Mouse (Mus musculus) limb, embryonic 14.5 days (tissue): ENCODE measurements at regions not wholly inside any gene's neighbourhood (a gene's known extent, or its start where the extent isn't known, plus 50 kb on each side); places are given as distances from the start of the nearest gene placed in this dataset.

Experiments used
- ATAC-seq: fragments of 200-750 bp; cut with Nextera tagmentation; 2 replicates; pipeline ENCODE4 v1.8.0; 2017; ENCODE audit warnings: low read depth, moderate number of reproducible peaks, moderate TSS enrichment; ENCODE audit not compliant: low FRiP score
- DNase-seq: peaks from one replicate; pipeline ENCODE4 v3.0.0-alpha.2; 2015; ENCODE audit warnings: low spot score
- H3K27ac ChIP-seq: fragments of 300-500 bp; sonication (generic); replicated peaks from 2 replicates; pipeline ENCODE4 v1.5.1; 2014; ENCODE audit warnings: low read depth, mild to moderate bottlenecking, low read length, moderate library complexity, mixed read lengths
- H3K27me3 ChIP-seq: fragments of 300-500 bp; sonication (generic); 2 replicates; pipeline ENCODE4 v1.6.1; 2014; ENCODE audit warnings: low read length, mixed read lengths; ENCODE audit not compliant: control insufficient read depth, insufficient read depth
- H3K36me3 ChIP-seq: fragments of 300-500 bp; sonication (generic); 2 replicates; pipeline ENCODE4 v1.6.1; 2014; ENCODE audit warnings: mild to moderate bottlenecking, low read length, moderate library complexity, mixed read lengths; ENCODE audit not compliant: control insufficient read depth, insufficient read depth
- H3K4me1 ChIP-seq: fragments of 300-500 bp; sonication (generic); 2 replicates; pipeline ENCODE4 v1.6.1; 2014; ENCODE audit warnings: antibody characterized with exemption, low read length, mixed read lengths; ENCODE audit not compliant: control insufficient read depth, insufficient read depth
- H3K4me2 ChIP-seq: fragments of 300-500 bp; sonication (generic); replicated peaks from 2 replicates; pipeline ENCODE4 v1.6.1; 2014; ENCODE audit warnings: low read depth, mild to moderate bottlenecking, low read length, moderate library complexity; ENCODE audit not compliant: severe bottlenecking
- H3K4me3 ChIP-seq: fragments of 300-500 bp; sonication (generic); replicated peaks from 2 replicates; pipeline ENCODE4 v1.5.1; 2014; ENCODE audit warnings: low read length
- H3K9ac ChIP-seq: fragments of 300-500 bp; sonication (generic); 2 replicates; pipeline ENCODE4 v1.6.1; 2014; ENCODE audit warnings: mild to moderate bottlenecking, low read depth, low read length, moderate library complexity; ENCODE audit not compliant: severe bottlenecking
- H3K9me3 ChIP-seq: fragments of 300-500 bp; sonication (generic); 2 replicates; pipeline ENCODE4 v1.6.1; 2016; ENCODE audit warnings: low read length; ENCODE audit not compliant: control insufficient read depth
- POLR2A ChIP-seq: fragments of 200-500 bp; IDR thresholded peaks from 2 replicates; pipeline ENCODE4 v1.8.0; 2012; ENCODE audit warnings: inconsistent platforms, mild to moderate bottlenecking, moderate library complexity, borderline replicate concordance; ENCODE audit not compliant: insufficient read depth, insufficient read length; ENCODE audit errors: extremely low read depth
- WGBS: fragments of 180-500 bp; shearing (Covaris S2); extraction: QIAGEN DNeasy Blood & Tissue Kit; methylation state at CpG from one replicate; pipeline ENCODE4 v1.1.7; 2014; 5-methylcytosine and 5-hydroxymethylcytosine counted together

- no peak for TF ChIP-seq POLR2A
- WGBS: 80% methylated on average over 17 of the region's 17 CpGs
These were observed 56.5 kb upstream of the Jazf1 start for GRCm38 (mm10) chr6:53124800-53125450.

GRCm38 (mm10) chr6:53120385-53120784, 52.0 kb upstream of the Jazf1 start:
- Histone ChIP-seq H3K4me2 (no peak overlapping the region), H3K4me1 (no peaks in the 10 kb centered on the region), H3K9me3 (no peaks in the 10 kb centered on the region), H3K36me3 (no peaks in the 10 kb centered on the region), H3K27ac (no peak overlapping the region), H3K4me3 (no peak overlapping the region), H3K27me3 (no peaks in the 10 kb centered on the region), H3K9ac (no peak overlapping the region)
- DNase-seq: no peak
- no peak for TF ChIP-seq POLR2A
- no peak for ATAC-seq
- WGBS: 90% methylated on average over 5 of the region's 5 CpGs

More at GRCm38 (mm10) chr6:53124800-53125450, 56.5 kb upstream of the Jazf1 start:
- Histone ChIP-seq H3K9me3 (no peaks in the 10 kb centered on the region), H3K4me3 (no peak overlapping the region), H3K4me1 (no peaks in the 10 kb centered on the region), H3K36me3 (no peaks in the 10 kb centered on the region), H3K27me3 (no peaks in the 10 kb centered on the region), H3K4me2 (no peak overlapping the region), H3K9ac (no peak overlapping the region), H3K27ac (no peak overlapping the region)
- ATAC-seq (no peak), DNase-seq (no peak)
